Mouse (Mus musculus) heart, postnatal 4 days (tissue): ENCODE results near the gene Polg. TPM values are rescaled to one million over a fixed set of nuclear protein-coding genes. Genes with fewer than 3 reads are reported as not detected.

Source experiments
- DNase-seq: peaks from one replicate; pipeline ENCODE4 v3.0.0; 2021
- total RNA-seq, 2 experiments: library from RNA; stranded (reverse); gene quantifications; 2 replicates each; pipeline ENCODE4 v1.2.3; 2021

Gene Polg
- total RNA-seq, result 10 to 100 TPM; 55.9 to 61.3 TPM

- DNase-seq, result peak; percentile 99
These were observed at the start of gene Polg for GRCm38 (mm10) chr7:79466053-79466901. Gene Polg, minus strand, starts transcription at chr7:79466362.

DNA sequence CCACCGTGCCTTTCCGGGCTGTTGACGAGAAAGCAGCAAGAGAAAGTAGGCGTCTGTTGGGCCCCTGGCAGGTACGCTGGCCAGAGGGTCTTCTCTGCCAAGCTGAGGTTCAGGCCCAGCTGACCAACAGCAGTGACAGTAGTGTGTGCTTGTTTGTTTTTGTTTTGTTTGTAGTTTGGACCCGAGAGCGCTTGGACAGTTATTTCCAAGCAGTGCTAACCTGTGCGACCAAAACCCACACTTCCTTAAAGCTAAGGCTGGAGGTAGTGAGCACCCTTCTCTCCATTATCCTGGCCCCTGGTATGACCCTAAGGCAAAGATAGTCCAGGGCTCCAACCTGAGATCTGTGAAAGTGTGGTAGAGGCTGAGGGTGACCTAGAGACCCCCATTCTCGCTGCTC is 49.7 kb upstream of the Polg start:
- no peak for DNase-seq

DNA sequence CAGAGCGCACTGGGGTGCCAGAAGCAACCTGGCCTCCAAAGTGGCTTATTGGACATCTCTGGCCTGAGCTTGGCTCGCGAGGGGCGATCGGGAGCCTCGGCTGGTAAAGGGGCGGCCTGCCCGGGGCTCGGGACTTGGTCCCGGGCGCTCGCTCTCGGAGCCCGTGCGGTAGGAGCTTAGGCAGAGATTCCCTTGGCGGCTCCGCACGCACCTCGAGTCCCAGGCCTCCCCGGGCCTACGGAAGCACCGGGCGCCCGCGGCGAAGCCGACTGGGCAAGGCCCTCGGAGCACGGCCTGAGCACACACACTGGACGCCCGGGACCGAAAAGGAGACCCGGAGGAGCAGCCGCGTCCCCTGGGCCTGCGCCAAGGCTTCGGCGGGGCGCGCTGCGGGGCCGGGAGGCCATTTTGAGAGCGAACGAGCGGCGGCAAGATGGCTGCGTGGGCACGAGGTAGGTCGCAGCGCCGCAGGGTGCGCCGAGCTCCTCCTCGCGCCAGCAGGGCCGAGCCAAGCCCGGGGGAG is 49.1 kb upstream of the Polg start:
- DNase-seq, result no peak

DNA sequence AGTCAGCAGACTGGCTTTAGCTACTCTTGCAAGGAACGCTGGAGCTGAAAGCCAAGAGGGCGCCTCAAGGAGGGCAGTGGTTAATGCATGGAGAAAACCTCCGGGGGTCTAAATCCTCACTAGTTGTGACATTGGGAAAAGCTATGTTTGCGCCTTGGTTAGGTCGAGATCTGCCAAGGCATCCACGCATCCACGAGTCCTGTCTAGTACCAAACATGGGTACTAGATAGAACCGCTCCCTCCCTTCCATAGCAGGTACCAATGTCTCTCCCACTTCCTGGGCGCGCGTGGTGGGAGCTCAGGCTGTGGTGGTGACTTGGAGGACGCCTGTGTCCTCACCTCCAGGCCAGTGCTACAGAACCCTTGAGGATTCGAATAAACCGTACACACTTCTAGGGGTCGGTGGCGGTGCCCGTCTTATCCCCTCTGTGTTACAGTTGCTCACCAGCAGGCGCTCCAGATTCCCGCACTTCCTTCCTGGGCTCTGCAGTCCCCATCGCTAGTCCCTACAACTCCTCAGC is 48.3 kb upstream of the Polg start:
- DNase-seq, result no peak

DNA sequence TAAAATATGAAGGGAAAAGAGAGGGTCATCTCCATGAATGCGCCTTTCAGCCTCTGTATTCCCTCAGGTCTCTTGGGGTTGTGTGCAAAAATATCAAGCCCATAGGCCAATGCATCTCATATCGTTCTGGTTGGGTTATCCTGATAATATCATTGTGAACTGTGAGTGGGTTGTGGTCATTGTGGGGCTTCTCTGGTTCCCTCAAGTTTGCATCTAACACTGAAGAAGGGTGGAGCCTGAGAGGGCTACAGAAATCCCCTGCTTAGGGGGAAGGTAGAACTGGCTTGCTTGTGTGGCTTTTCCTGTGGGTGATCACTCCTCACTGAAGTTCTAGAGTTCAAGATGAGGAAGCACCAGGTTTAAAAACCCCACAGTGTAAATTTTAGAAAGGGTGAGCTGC is 47.3 kb upstream of the Polg start:
- no peak for DNase-seq

DNA sequence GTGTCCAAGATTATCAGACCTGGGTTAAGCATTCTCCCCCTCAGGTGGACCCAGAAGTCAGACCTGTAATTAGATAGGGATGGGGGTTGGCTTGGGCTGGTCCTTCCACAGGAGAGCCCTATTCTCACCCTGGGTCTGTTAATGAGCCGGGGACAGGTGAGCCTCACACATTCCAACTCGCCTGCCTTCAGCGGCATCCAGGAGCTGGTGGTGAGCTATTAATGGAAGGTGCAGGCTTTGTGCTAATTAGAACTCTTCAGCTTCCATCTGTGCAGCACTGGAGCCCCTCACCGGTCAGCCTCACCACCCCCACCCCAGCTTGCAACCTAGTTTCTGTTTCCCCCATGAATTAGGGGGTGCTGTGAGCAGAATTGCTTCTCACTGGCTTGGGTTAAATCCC is 46.3 kb upstream of the Polg start:
- no peak for DNase-seq

GRCm38 (mm10) chr7:79511656-79512055 is 45.5 kb upstream of the Polg start:
- no peak for DNase-seq

DNA sequence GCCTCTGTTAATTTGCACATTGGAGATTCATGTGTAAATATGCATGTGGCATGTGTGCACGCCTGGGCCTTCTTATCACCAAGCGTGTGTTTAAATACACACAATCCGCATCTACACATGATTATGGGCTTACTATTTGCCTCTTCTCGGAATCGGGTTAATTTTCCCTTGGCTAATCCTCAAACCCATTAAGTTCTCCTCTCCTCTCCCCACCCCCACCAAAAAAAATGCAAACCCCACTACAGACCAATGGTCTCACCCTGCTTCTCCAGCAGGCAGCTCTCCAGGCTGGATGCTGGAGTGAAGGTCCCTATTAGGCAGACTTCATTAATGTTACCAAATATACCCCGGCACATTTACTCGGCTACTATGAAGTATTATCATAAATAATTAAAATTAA is 45.0 kb upstream of the Polg start:
- DNase-seq, result no peak

- DNase-seq, result no peak
These were observed 44.5 kb upstream of the Polg start for GRCm38 (mm10) chr7:79510686-79511085.

DNA sequence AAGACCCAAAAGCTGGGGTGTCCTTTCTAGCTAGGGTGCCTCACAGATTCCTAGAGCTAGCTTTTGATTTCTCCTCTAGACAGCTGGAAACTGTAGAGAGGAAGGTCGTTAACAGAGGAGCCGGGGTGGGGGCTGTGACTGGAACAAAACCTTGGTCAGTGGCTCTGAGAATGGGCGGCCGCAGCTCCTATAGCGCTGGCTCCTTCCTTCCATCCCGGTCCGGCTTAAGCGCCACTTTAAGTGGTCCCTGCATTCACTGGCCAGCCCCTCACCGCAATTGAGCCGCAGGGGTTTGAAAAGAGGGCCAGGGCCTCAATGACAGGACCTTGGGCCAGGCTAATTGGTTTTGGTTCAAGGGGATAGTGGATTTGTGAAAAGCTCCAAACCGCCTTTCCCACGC is 43.5 kb upstream of the Polg start:
- no peak for DNase-seq

- DNase-seq, result no peak
These were observed 43.1 kb upstream of the Polg start for GRCm38 (mm10) chr7:79509235-79509607.

- DNase-seq, result no peak
These were observed 42.4 kb upstream of the Polg start for GRCm38 (mm10) chr7:79508280-79509234.

- DNase-seq, result no peak
These were observed 41.6 kb upstream of the Polg start for GRCm38 (mm10) chr7:79507756-79508155.

DNA sequence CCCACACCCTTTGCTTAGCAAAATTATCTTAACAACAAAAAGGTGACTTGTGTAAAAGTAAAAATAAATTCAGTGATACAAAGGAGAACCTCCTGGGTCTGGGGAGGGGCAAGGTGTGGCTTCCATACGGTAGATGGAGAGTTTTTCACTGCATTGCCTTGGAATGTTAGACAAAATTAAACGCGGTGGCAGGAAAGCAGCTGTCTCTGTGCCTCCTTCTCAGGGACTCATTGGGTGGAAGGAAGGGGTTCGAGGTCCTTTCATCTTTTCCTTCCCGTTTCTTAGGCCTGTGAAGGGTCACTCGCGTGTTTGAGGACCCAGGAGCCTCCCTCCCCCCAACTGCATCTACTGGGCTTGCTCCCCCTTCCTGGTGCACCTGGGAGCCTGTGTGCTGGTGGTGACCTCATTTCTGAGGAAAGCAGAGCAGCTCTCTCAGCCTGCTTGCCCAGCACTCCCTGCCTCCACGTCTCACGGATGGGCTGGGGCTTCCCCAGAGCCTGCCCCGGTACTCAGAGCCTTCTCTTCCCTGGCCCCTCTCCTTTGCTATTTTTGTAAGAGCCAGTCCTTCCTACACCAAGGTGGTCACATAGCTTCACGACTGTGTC is 41.0 kb upstream of the Polg start:
- DNase-seq, result no peak

- DNase-seq, result no peak
These were observed 40.4 kb upstream of the Polg start for GRCm38 (mm10) chr7:79506531-79507090.

DNA sequence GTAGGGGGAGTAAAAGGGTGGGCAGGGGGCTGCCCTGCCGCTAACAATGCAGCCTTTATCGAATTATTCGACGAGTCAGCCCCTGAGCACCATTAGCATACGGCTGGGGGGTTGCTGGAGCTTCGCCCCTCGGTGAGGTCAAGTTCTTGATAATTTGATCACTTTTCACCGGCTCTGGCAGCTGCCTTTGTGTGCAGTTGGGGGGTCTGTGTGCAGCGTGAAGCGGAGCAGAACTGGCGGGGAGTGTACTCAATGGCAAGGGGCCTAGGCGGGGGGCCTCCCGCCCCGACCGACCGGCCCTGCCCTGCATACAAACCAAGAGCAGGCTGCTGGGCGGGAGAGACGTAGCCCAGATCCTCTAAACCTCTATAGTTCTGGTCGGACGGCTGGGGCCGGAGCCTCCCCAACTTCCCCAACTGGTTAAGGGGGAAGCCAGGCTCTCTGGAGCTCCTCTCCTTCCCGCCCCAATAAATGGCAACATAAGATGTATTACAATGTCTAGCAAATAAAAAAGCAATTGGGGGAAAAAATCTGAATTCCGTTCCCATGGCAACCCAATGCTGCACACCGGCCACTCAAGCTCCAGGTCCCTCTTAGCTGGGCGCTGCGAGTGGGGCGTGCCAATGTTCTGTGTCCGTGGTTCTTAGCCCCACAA is 39.8 kb upstream of the Polg start:
- DNase-seq, result no peak

DNA sequence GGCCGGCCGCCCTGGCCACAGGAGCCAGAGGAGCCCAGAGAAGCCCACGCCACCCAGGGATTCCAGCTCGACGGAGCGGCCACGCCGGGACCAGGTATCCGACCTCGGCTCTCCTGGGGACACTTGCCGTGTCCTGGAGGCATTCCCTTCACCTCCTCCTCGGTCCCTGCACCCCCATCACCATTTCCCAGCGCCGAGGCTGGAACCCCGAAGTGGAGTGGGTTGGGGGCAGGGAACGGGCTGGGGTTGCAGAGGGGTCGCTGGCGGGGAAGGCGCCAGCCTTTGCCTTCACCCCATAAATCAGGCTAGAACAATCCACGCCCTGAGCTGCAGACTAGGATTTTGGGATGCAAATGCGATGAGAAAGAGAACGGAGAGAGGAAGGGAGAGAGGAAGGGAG is 39.2 kb upstream of the Polg start:
- no peak for DNase-seq

DNA sequence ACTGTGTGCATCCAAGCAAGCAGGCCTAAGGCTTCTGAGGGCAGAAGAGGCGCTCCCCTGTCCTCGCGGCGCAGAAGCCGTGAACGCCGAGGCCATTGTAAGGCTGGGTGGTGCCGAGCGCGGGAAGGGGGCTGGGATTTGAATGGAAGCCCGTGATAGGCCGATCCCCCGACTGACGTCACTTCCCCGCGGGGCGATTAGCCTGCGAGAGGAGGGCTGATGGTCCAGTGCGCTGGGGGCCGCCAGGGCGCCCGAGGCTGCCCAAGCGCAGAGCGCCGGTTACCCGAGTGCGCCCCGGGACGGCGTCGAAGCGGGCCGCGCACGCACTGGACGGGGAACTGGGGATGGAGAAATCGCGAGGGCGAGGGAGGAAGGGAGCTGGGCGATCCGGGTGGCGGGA is 38.6 kb upstream of the Polg start:
- peak; percentile 36 for DNase-seq

DNA sequence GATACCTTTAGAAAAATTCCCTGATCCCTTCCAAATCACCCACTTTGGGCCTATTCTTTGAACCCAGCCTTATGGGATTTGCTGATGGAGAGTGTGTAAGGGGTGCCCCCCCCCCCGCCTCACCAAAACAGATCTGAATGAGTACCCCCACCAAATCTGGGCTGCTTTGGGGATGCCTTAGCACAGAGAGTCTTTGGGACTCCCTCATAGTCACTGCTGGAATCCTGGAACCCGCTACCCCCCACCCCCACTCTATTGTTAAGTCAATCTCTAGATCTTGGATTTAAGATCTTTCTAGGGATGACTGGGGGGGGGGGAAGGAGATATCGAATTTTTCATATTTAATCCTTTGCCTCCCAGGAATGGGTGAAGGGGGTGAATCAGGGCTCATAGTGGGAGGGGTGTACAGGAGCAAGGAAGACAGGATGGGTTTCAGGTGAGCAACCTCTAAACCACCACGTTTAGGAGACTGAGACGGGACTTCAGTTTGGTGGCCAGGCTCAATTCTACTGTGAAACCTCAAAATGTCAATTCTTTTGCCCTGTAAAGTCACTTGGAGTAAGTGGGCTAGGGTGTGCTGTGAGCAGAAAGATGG is 37.6 kb upstream of the Polg start:
- DNase-seq, result no peak

DNA sequence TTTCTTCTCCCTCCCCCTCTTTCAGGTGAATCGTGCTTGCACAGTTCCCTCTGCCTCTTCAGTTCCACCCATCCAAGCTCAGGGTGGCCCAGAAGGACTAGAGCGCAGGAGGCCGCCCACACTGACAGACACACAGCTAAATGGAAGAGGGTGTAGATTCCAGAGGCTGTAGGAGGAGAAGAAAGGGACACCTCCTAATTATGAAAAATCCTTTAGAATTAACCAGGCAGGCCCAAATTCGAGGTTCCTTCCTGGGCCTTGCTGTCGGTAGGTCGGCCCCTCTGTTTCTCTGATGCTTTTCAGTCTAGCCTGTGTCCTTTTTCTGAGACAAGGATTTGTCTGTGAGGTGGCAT is 36.9 kb upstream of the Polg start:
- no peak for DNase-seq
